14 mouse cellular contexts compared by ENCODE assay signal in the genomic region with DNA sequence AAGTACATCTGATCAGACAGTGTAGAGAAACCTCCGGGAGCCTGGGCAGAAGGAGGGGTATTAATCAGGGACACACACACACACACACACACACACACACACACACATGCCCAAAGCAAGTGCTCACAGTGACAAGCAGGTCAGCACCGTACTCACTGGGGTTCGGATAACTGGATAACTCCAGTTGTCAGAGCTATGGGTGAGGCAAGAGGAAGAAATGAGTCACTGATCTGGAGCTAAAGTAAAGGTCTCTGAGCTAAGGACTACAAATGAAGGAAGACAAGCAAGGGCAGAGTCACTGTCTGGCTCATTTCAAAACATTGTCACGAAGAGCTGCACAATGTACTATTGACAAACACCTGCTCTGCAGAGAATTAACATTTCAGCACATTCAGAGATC.
DNase-seq lines count a peak whose midpoint lies in the region; ATAC-seq and TF ChIP-seq lines count a peak whose summit lies in the region.
"Had no signal": no experiment of that assay in that cellular context is flagged by ENCODE, and none has a peak within 500 bp of the region (broad histone marks: within the 10 kb centered on the region; RNA-seq: fewer than 3 reads in every experiment).

No protein-coding gene starts in this region.

- no peaks in the 10 kb centered on the region; the same call in 1 of the 2 replicates for H3K79me2 ChIP-seq in CH12.LX (replicated peaks; ENCODE audit: control insufficient read depth, extremely low read depth, insufficient read depth, poor library complexity, severe bottlenecking)

- TF ChIP-seq POLR2A in CH12.LX (IDR thresholded peaks at IDR 0.05; ENCODE audit: low read depth, low read length): no peak

- no peak overlapping the region for H3K4me2 ChIP-seq in kidney, embryonic 15.5 days
- no peak overlapping the region for H3K4me2 ChIP-seq in CH12.LX (ENCODE audit: insufficient read depth, low read depth, poor library complexity, severe bottlenecking)
- no peak overlapping the region for H3K4me2 ChIP-seq in heart, embryonic 11.5 days
- H3K4me2 ChIP-seq: liver, embryonic 11.5 days; midbrain, embryonic 15.5 days had no signal

- no peak overlapping the region for H3K4me3 ChIP-seq in kidney, embryonic 15.5 days (replicated peaks)
- H3K4me3 ChIP-seq in CH12.LX (replicated peaks in 1 of 3; ENCODE audit: low read depth in 2 of 3, low read length in 2 of 3, poor library complexity in 1 of 3): no peak overlapping the region
- H3K4me3 ChIP-seq in heart, embryonic 11.5 days (ENCODE audit: low read depth, low read length): no peak overlapping the region
- H3K4me3 ChIP-seq: erythroblast, embryonic 14.5 days; midbrain, embryonic 15.5 days had no signal

- no peak for DNase-seq in kidney, adult 18-20 months
- peak; percentile 50 for DNase-seq in CH12.LX (ENCODE audit: extremely low read depth)
- no peak for DNase-seq in gastrocnemius, postnatal 4 days (ENCODE audit: low spot score in 2 of 2)
- no peak for DNase-seq in ovary, postnatal 10 days (ENCODE audit: low spot score)
- DNase-seq in liver: no peak
- DNase-seq: right cerebral cortex, adult 18-20 months; thymus, adult 18-20 months had no signal

- no peaks in the 10 kb centered on the region for H3K9me3 ChIP-seq in kidney, embryonic 15.5 days (replicated peaks)
- H3K9me3 ChIP-seq in CH12.LX (replicated peaks; ENCODE audit: low read length): no peaks in the 10 kb centered on the region
- no peaks in the 10 kb centered on the region for H3K9me3 ChIP-seq in heart, embryonic 11.5 days (replicated peaks; ENCODE audit: control insufficient read depth, low read length)
- H3K9me3 ChIP-seq: G1E; midbrain, embryonic 15.5 days had no signal

- no peaks in the 10 kb centered on the region for H3K27me3 ChIP-seq in kidney, embryonic 15.5 days
- H3K27me3 ChIP-seq in CH12.LX (replicated peaks): no peaks in the 10 kb centered on the region
- H3K27me3 ChIP-seq in heart, embryonic 11.5 days (ENCODE audit: control insufficient read depth, insufficient read depth, low read length): no peaks in the 10 kb centered on the region
- H3K27me3 ChIP-seq: midbrain, embryonic 15.5 days had no signal

- no peak for TF ChIP-seq CTCF in CH12.LX (conservative IDR thresholded peaks at IDR 0.05 in 1 of 2, IDR thresholded peaks at IDR 0.05 in 1 of 2; ENCODE audit: low read depth in 2 of 2, low read length in 2 of 2)

- peak; percentile 43; the same call in 1 of the 2 replicates for ATAC-seq in kidney, embryonic 15.5 days (replicated peaks; ENCODE audit: low FRiP score)
- 0 out of 2 replicates have a peak, but pooled peaks have one; percentile 49 for ATAC-seq in heart, embryonic 11.5 days (replicated peaks; ENCODE audit: insufficient number of reproducible peaks, low FRiP score, low TSS enrichment)
- 0 out of 2 replicates have a peak, but pooled peaks have one; percentile 20 for ATAC-seq in megakaryocyte progenitor cell, adult 5-6 weeks (replicated peaks; ENCODE audit: poor library complexity)
- ATAC-seq: midbrain, embryonic 15.5 days had no signal

- H3K9ac ChIP-seq in kidney, embryonic 15.5 days: no peak overlapping the region
- no peak overlapping the region for H3K9ac ChIP-seq in CH12.LX (ENCODE audit: insufficient read depth, low read depth)
- H3K9ac ChIP-seq in heart, embryonic 11.5 days (ENCODE audit: low read depth, low read length): no peak overlapping the region
- H3K9ac ChIP-seq: midbrain, embryonic 15.5 days had no signal

- in situ Hi-C loops in CH12.LX (cut with MboI; ENCODE audit: low pct_ligation_motif_present, low pct_unique_long_range_greater_than_20kb, low sequenced_read_pairs): no loop called here

- H3K27ac ChIP-seq in kidney, embryonic 15.5 days: no peak overlapping the region
- H3K27ac ChIP-seq in CH12.LX (ENCODE audit: insufficient read depth, low read depth): no peak overlapping the region
- no peak overlapping the region for H3K27ac ChIP-seq in heart, embryonic 11.5 days (ENCODE audit: low read depth, low read length)
- H3K27ac ChIP-seq: midbrain, embryonic 15.5 days had no signal

- no peaks in the 10 kb centered on the region for H3K36me3 ChIP-seq in kidney, embryonic 15.5 days
- peaks cover 0 to 6% of the 10 kb centered on the region in 2 experiments for H3K36me3 ChIP-seq in CH12.LX (replicated peaks in 1 of 2; ENCODE audit: control insufficient read depth in 1 of 2, insufficient read depth in 1 of 2, low read length in 1 of 2)
- no peaks in the 10 kb centered on the region for H3K36me3 ChIP-seq in heart, embryonic 11.5 days (ENCODE audit: control insufficient read depth, insufficient read depth, low read length)
- H3K36me3 ChIP-seq: G1E; midbrain, embryonic 15.5 days had no signal

- dilution Hi-C loops in CH12.LX (cut with MboI; ENCODE audit: extremely low pct_ligation_motif_present, extremely low pct_unique_long_range_greater_than_20kb, low sequenced_read_pairs): no loop called here

- WGBS in kidney, embryonic 15.5 days: 70% methylated on average over 4 of the region's 4 CpGs
- WGBS in heart, embryonic 11.5 days (ENCODE audit: insufficient replicate concordance): 49% methylated on average over 4 of the region's 4 CpGs

- TF ChIP-seq RAD21 in CH12.LX (IDR thresholded peaks at IDR 0.05; ENCODE audit: low read depth, low read length): no peak

- H3K4me1 ChIP-seq in kidney, embryonic 15.5 days: 0 out of 2 replicates have a peak, but pooled peaks cover 2% of the 10 kb centered on the region
- peaks cover 19 to 39% of the 10 kb centered on the region in 2 experiments for H3K4me1 ChIP-seq in CH12.LX (ENCODE audit: control insufficient read depth in 1 of 2, insufficient read depth in 2 of 2)
- no peaks in the 10 kb centered on the region for H3K4me1 ChIP-seq in heart, embryonic 11.5 days (ENCODE audit: control insufficient read depth, insufficient read depth, low read length)
- H3K4me1 ChIP-seq: midbrain, embryonic 15.5 days had no signal

- peak; percentile 64 for TF ChIP-seq EP300 in CH12.LX (IDR thresholded peaks at IDR 0.05; ENCODE audit: low read length)

TF ChIP-seq in CH12.LX, 34 proteins besides CTCF, POLR2A, EP300 and RAD21:
- TF ChIP-seq JUND (conservative IDR thresholded peaks at IDR 0.05; ENCODE audit: low read depth, low read length) (peak; percentile 87), JUN (IDR thresholded peaks at IDR 0.05; ENCODE audit: insufficient read depth, low read depth, low read length) (peak; percentile 44; the same call in 1 of the 2 replicates), ZMIZ1 (IDR thresholded peaks at IDR 0.05; ENCODE audit: low read depth, low read length) (no peak), IRF4 (IDR thresholded peaks at IDR 0.05; ENCODE audit: low read depth, low read length) (peak; percentile 43), PAX5 (IDR thresholded peaks at IDR 0.05; ENCODE audit: low read length) (no peak), MAX (IDR thresholded peaks at IDR 0.05; ENCODE audit: low read length) (no peak), MAZ (IDR thresholded peaks at IDR 0.05; ENCODE audit: low read depth, low read length) (no peak), CHD2 (IDR thresholded peaks at IDR 0.05; ENCODE audit: low read length) (no peak), NRF1 (IDR thresholded peaks at IDR 0.05; ENCODE audit: low read depth, low read length) (no peak), MEF2A (IDR thresholded peaks at IDR 0.05; ENCODE audit: borderline replicate concordance, low read depth, low read length) (no peak), TCF12 (IDR thresholded peaks at IDR 0.05; ENCODE audit: low read depth, low read length) (no peak), UBTF (IDR thresholded peaks at IDR 0.05; ENCODE audit: low read depth, low read length) (no peak), ETS1 (conservative IDR thresholded peaks at IDR 0.05; ENCODE audit: low read depth, low read length) (0 out of 2 replicates have a peak, but pooled peaks have one; percentile 34), MAFK (IDR thresholded peaks at IDR 0.05; ENCODE audit: insufficient replicate concordance, low read length) (0 out of 2 replicates have a peak, but pooled peaks have one; percentile 13), POLR2AphosphoS2 (IDR thresholded peaks at IDR 0.05; ENCODE audit: low read depth, low read length) (no peak), HCFC1 (IDR thresholded peaks at IDR 0.05; ENCODE audit: low read depth, low read length) (no peak), KAT2A (IDR thresholded peaks at IDR 0.05; ENCODE audit: insufficient replicate concordance, low read length) (no peak), MYC (IDR thresholded peaks at IDR 0.05; ENCODE audit: low read depth, low read length) (no peak), SIN3A (IDR thresholded peaks at IDR 0.05; ENCODE audit: low read length) (no peak), ZC3H11A (IDR thresholded peaks at IDR 0.05; ENCODE audit: low read depth, low read length) (no peak), E2F4 (IDR thresholded peaks at IDR 0.05; ENCODE audit: insufficient replicate concordance, low read depth, low read length) (no peak), USF2 (conservative IDR thresholded peaks at IDR 0.05; ENCODE audit: low read depth, low read length) (no peak), MXI1 (IDR thresholded peaks at IDR 0.05; ENCODE audit: low read depth, low read length) (no peak), ZKSCAN1 (IDR thresholded peaks at IDR 0.05; ENCODE audit: borderline replicate concordance, low read depth, low read length) (no peak)
